Mouse (Mus musculus): Measurements from ENCODE around the gene Ramp2. TPM values are rescaled to one million over a fixed set of nuclear protein-coding genes. Genes with fewer than 3 reads are reported as not detected.

Gene Ramp2
- total RNA-seq, 2 experiments from 2014 or later: 70.5 to 72.8 TPM

DNA sequence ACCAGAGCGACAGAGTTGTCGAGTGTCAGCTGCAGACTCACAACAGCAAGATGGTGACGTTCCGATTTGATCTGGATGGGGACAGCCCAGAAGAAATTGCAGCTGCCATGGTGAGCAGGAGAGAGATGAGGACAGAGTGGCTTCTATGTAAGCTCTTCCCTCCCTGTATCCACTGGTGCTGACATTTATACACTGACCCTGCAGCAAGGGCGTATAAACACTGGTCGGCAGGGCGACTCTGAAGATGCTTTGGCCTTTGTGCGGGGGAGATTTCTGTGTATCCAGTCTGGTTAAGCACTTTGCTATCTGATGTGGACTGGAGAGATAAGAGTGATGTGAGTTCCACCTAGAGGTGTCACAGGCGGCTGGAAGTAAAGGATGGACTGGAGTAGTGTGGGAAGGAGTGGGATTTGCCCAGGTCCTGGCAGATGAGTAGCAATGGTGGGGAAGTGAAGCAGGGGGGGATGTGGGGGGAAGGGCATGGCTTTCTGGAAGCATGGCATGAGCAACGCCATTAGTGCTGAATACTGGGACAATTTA lies 23.8 kb downstream of the Ramp2 start:
- DNase-seq: no peak

DNA sequence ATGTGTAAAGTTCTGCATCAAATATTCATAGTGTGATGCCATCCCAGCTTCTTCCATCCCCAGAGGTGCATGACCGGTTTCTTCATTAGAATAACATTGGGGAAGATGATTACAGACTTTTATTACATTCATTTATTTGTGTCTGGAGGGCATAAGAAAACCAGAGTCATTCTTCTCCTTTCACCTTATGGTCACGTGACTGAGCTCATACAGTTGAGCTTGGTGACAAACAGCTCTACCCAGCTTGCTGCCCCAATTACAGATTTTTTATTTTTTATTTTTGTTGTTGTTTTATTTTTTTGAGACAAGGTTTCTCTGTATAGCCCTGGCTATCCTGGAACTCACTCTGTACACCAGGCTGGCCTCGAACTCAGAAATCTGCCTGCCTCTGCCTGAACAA lies 26.6 kb downstream of the Ramp2 start:
- no peak for DNase-seq

DNA sequence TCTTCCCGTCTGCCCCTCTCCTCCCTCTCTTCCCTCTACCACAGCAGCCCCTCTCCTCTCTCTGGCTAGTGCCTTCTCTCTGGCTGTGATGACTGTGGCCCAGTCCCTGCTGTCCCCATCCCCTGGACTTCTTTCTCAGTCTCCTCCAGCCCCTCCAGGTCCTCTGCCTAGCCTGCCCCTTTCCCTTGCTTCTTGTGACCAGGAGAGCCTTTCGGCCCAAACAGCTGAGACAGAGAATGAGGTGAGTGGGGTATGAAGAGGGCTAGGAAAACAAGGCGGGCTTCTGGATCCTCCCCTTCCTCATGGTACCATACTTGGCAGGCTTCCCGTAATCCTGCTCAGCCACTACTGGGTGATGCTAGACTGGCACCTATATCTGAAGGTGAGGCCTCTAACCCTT lies 29.5 kb downstream of the Ramp2 start:
- DNase-seq: no peak

DNA sequence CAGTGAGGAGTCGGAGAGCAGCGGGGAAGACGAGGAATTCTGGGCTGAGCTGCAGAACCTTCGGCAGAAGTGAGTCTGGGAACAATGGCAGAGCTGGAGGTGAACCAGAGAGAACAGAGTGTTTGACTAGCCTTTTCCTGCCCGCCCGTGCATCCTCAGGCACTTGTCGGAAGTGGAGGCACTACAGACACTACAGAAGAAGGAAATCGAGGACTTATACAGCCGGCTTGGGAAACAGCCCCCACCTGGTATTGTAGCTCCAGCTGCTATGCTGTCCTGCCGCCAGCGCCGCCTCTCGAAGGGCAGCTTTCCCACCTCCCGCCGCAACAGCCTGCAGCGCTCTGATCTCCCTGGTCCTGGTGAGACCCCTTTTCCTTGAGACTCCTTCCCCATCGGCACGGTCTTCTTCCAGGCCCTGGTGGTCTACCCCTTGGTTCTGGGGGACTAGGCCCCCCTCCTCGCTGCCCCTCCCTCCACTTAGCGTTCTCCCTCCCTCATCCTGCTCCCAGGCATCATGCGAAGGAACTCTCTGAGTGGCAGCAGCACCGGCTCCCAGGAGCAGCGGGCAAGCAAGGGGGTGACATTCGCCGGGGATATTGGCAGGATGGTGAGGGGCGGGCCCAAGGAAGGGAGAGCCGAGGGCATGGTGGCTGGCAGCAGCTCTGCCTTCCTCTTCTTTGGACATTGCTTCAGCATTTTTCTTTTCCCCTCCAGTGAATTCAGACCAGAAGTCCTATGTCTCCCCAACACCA lies 30.7 kb downstream of the Ramp2 start:
- DNase-seq: no peak

DNA sequence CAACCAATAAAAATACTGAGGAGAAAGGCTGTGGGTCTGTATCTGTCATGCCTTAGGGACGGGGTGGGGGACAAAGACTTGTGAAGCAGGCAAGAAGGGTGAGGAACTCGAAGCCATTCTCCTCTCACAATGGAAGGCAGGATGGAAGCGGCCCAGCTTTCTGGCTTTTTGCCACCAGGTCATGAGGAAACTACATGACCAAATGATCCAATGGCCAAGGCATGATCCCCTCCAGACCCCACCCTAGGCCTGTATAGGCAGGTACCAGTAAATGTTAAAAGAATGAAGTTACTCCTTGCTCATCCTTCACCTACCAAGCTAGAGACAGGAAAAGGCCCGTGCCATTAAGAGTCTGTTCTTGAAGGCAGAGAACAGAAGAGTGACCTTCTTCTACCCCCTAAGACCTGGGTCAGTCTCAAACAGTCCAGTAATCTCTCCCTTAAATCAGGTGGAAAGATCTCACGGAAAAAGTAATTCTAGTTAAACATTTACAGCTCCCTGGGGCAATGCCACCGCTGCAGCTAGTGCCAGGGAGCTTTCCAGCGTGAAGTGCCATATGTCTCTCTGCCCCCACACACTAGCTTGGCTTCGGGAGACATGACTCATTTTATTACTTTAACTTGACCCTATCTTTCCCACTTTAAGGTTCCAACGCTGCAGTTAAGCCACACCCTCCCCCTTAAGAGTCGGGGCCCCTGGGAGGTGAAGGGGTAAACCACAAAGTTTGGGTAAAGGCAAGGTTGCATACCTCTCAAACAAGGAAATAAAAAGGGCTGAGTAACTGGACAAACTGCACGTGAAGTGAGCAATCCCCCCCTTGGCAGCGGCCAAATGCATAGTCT lies 31.8 kb downstream of the Ramp2 start:
- no peak for DNase-seq

DNA sequence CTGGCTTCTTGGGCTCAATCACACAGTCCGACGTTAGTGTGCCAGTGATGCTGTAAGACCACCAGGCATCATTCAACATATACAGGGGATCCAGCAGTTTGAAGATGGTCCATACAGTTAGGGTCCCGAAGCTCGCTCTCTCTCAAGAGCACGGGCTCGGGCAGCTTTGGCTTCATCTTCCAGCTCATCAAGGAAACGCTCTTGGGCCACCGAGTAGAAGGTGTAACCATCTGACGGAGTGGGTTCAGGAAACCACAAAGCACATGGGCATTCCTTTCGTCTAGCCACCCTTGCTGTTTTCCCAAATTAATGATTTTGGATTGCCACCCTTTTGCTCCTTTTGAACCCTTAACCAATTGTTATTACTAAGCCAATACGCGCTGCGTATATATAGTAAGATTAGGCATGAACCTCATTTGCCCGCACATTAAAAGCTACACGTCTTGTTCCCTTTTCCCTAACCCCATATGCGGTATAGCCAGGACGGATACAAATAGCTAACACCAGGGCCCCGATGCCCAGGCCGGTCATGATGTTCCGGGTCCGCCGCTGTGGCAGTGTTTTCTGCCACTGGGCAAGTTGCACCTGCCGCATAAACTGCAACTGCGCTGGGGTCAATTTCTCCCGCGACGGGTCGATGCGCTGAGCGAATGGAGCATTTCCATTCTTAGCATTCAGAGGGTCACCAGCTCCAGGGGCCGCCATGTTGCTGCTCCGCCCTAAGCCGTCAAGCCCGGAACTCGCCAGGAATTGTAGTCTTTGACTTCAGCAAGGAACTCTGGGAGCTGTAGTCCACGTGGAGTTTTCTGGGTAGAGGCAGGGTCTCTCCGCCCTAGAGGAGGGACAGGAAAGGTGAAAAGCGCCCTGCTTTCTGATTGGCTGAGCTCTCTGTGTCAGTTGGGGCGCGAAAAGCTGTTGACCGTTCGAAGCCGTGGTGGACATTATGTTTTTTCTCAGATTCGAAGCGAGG lies 32.7 kb downstream of the Ramp2 start, which contains the start of the genes Cntd1 and Coa3:
Gene Cntd1 (plus strand): TSS at position 790 of the 970 bp plus-strand sequence.
Gene Coa3 (minus strand): TSS at position 892 of the 970 bp plus-strand sequence.
- peak; percentile 68 for DNase-seq

DNA sequence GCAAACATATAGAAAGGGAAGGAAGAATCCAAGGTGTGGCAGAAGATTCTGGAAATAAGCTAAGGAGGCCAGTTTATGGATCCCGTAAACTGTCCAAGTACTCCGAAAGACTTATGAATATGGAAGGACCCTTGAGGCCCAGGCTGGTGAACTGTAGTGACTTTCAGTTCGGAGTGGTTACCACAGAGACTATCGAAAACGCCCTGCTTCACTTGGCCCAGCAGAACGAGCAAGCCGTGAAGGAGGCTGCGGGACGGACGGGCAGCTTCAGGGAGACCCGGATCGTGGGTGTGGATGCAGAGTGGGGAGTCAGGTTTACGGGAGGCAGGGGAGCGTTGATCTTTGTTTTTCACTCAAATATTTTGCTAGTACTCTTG lies 33.4 kb downstream of the Ramp2 start:
- no peak for DNase-seq

DNA sequence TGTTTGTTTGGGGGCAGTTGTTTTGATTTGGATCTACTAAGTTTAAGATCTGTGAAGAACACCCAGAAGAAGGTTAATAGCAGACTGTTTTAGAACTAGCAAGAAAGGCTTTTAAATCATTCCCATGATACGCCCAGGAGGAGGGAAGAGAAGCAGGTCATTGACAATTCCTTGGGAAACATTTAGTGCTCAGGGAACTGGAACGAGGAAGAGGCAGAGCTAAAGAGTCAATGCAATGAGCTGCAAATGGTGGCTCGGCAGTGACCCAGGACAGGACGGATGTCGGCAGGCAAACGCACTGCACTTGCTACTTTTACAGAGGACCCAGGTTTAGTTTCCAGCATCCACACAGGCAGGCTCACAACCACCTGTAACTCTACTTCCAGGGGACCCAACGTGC lies 35.0 kb downstream of the Ramp2 start:
- DNase-seq: no peak

DNA sequence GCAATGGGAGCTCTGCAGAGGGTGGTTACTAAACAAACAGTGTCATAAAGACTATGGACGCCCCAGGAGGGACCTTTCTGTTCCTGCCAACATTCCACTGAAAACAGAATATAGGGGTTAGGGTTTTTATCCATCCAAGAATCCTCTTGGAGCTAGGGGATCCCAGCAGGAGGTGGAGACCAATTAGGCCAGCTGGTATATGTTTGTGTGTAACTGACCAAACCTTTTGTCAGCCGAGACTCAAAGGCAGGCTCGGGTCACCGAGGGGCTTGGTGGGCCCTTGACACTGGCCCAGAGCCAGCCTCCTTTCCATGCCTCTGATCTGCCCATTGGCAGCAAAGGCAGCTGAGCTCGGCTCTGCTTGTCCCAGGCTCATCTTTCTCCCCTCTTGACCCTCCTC lies 37.1 kb downstream of the Ramp2 start:
- no peak for DNase-seq

DNA sequence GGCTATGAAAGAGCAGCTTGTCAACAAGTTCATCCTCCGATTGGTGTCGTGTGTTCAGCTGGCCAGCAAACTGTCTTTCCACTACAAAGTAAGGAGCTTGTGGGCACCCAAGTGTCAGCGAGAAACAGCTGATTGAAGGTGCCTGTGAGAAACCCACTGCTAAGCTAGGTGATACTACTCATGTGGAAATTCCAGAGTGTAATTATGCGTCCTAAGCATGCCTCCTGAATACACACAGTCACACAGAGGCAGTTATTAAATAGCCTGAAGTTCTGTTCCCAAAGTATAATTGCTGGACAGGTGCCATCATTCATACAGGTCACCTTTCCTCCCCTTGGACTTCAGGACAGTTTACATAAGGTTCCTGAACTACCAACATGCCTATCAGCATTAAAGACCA lies 38.0 kb downstream of the Ramp2 start:
- DNase-seq: no peak

DNA sequence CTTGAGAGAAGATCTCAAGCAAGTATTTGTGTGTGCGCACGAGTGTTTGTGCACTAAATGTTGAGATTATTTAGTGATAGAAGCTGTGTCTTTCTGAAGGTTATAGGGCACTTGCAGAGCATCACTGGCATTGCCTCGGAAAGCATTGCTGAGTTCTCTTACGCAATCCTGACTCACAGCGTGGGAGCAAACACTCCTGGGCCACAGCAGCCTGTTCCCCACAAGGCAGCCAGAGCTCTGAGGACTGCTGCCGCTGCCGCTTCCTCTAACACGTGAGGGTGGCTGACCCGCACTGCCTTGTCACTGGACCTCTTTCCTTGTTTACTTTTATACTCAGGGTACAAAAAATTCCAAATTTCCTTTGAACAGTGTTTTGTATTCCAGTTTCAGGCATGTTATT lies 41.5 kb downstream of the Ramp2 start:
- no peak for DNase-seq

DNA sequence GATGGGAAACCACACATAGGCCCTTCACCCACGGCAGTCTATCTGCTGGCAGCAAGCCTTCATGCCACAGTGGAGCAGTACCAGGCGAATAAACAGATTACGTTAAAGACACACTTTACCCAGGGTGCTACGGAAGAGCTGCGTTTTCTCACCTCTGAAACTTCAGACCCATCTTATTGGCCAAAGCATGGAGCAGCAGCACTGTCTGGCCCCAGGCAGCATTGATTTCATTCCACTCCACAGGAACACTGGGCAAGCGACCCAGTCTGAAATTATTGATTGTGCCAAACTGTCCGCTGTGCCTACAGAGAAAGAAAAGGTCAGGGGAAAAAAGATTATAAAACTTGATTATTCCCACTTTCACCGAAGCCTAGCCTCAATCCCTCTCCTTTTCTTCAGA lies 45.4 kb downstream of the Ramp2 start:
- no peak for DNase-seq

DNA sequence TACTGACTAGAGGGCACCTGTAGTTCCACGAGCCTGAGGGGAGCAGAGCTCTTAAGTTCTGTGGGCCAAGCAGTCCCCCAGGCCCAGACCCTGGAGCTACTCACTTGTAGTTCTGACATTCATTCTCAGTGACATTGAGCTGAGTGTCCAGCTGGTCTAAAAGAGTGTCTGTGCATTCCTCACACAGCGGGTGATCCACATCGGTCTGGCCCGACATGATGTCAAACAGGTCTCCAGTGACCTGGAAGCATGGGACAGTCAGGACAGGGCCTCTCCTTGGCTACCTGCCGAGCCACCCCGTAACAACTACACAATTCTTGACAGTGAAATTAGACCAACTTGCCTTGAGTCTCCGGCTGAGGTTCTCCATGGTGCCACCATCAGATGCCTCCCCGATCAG lies 49.4 kb downstream of the Ramp2 start:
- no peak for DNase-seq

DNA sequence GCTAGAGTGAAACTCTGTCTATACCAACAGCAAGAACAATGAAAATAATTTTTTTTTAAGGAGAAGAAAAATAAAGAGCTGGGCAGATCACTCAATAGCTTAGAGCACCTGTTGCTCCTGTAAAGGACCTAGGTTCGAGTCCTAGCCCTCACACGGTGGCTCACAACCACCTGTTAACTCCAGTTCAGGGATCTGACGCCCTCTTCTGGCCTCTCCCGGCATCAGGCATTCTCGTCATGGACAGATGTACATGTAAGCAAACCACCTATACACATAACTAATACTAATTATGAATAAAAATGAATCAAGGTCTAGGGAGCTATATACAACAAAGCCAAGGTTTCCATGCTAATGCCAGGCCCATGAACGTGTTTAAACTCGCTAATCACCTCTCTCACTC lies 55.1 kb downstream of the Ramp2 start:
- DNase-seq: no peak

DNA sequence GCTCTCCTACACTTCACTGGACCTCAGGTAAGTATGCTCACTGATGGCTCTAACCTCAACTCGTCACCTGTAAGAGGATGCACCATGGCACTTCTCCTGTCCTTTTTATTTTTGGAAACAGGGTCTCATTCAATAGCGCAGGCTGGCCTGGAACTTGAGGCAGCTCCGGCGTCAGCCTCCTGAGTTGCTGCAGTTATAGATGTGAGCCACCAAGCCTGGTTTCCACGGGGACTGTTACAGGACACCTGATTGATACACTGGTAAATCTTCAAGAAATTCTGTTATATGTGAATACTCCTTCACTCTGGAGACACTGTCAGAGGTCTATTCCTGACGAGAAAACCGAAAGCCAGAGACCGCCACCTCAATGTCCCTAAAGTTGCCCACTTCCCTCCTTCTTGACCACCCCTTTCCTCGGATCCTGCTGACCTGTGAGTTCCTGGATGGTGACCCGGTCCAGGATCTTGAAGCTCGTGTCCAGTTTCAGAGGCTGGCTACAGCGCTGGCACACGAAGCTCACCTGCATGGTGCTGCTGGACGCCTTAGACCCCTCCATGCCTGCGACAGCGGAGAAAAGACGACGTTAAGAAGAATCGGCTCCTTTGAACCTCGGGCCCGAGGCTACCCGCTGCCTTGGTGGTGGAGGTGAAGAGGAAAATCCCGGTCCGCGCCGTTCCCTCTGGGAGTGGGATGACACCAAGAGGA lies 55.6 kb downstream of the Ramp2 start:
- no peak for DNase-seq

DNA sequence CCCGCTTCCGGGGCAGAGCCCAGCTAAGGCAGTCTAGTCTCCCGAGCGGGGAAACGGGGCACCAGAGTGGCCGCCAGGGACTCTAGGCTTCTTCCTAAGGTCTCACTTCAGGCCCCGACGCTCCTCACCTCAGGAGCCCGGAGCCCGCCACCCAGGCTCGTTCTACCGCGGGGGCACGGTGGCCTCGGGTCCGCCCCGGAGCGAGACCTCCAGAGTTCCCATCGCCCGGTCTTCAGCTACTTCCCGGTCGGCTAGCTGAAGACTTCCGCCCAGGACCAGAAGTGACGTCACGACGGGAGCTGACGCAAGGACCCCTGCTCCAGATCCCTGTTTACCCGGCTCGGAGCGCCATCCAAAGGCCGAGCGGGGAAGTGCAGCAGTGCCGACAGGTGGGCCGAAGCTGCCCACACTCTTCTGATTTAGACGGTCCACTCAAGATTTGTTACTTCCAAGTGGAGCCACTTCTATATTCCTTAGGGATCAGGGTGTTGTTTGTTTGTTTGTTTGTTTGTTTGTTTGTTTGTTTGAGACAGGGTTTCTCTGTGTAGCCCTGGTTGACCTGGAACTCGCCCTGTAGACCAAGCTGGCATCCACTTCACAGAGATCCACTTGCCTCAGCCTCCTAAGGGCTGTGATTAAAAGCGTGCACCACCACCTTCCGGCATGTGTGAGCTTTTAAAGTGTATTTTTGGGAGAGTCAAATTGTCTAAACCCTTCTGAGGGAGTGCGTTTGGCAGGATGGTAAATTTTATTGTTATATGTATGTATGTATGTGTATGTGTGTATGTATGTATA lies 56.4 kb downstream of the Ramp2 start, which contains the start of gene Becn1:
Gene Becn1 (minus strand): TSS at position 283 of the 795 bp plus-strand sequence.
- DNase-seq: peak; percentile 99

DNA sequence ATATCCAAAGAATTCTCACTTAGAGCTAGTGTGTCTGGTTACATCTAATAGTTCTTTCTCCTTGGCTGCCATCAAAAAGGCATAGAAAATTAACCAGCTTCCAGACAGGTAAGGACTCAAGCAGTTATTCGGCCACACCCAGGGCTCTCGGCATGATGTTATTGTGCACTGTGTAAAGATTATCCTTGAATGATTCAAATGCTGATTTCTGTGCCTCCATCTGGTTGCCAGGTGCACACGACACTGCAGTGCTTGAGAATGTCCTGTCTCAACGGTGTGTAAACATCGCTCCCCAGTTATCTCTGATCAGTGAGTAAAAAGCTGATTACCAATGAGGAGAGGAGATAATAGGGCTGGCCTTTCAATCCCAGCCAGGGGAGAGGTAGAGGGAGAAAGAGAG lies 61.9 kb downstream of the Ramp2 start:
- no peak for DNase-seq
